Mouse (Mus musculus) midbrain, postnatal 0 days (tissue): Measurements from ENCODE around the gene Adgrg5. TPM values are rescaled to one million over a fixed set of nuclear protein-coding genes. Genes with fewer than 3 reads are reported as not detected.

Source experiments
- ATAC-seq: fragments of 200-750 bp; cut with Nextera tagmentation; 2 replicates; pipeline ENCODE4 v1.8.0; 2017; ENCODE audit warnings: moderate number of reproducible peaks, mild to moderate bottlenecking, moderate TSS enrichment, moderate library complexity; ENCODE audit not compliant: low FRiP score
- DNase-seq: peaks from one replicate; pipeline ENCODE4 v3.0.0-alpha.2; 2015; ENCODE audit warnings: low spot score
- H3K27ac ChIP-seq: fragments of 300-500 bp; sonication (generic); 2 replicates; pipeline ENCODE4 v1.5.1; 2014; ENCODE audit warnings: low read depth, mild to moderate bottlenecking, low read length, mixed read lengths
- H3K27me3 ChIP-seq: fragments of 300-500 bp; sonication (generic); 2 replicates; pipeline ENCODE4 v1.6.1; 2014; ENCODE audit warnings: low read length, control low read depth, mixed read lengths; ENCODE audit not compliant: insufficient read depth
- H3K36me3 ChIP-seq: fragments of 300-500 bp; sonication (generic); 2 replicates; pipeline ENCODE4 v1.6.1; 2014; ENCODE audit warnings: low read length, control low read depth, mixed read lengths; ENCODE audit not compliant: insufficient read depth
- H3K4me1 ChIP-seq: fragments of 300-500 bp; sonication (generic); 2 replicates; pipeline ENCODE4 v1.6.1; 2014; ENCODE audit warnings: mild to moderate bottlenecking, control low read depth, antibody characterized with exemption, low read length, mixed read lengths; ENCODE audit not compliant: insufficient read depth
- H3K4me2 ChIP-seq: fragments of 300-500 bp; sonication (generic); 2 replicates; pipeline ENCODE4 v1.6.1; 2014; ENCODE audit warnings: low read depth, mild to moderate bottlenecking, low read length, mixed read lengths; ENCODE audit not compliant: poor library complexity, severe bottlenecking
- H3K4me3 ChIP-seq: fragments of 300-500 bp; sonication (generic); 2 replicates; pipeline ENCODE4 v1.5.1; 2014; ENCODE audit warnings: low read depth, mild to moderate bottlenecking, low read length, moderate library complexity
- H3K9ac ChIP-seq: fragments of 300-500 bp; sonication (generic); replicated peaks from 2 replicates; pipeline ENCODE4 v1.6.1; 2014; ENCODE audit warnings: mild to moderate bottlenecking, low read length, moderate library complexity, mixed read lengths; ENCODE audit not compliant: poor library complexity, severe bottlenecking
- H3K9me3 ChIP-seq: fragments of 300-500 bp; sonication (generic); 2 replicates; pipeline ENCODE4 v1.6.1; 2016; ENCODE audit warnings: low read length, control low read depth
- CTCF ChIP-seq: IDR thresholded peaks from 2 replicates; pipeline ENCODE4 v1.5.1; 2016; ENCODE audit warnings: antibody characterized with exemption, mild to moderate bottlenecking
- WGBS: fragments of 180-500 bp; shearing (Covaris S2); extraction: QIAGEN DNeasy Blood & Tissue Kit; methylation state at CpG from one replicate; pipeline ENCODE4 v1.1.7; 2014; 5-methylcytosine and 5-hydroxymethylcytosine counted together
- polyA plus RNA-seq: library from polyadenylated mRNA; unstranded; fragments of >200 nt; fragmentation: Nextera tagmentation; extraction: Ambion mirVana; gene quantifications from 2 replicates; pipeline ENCODE4 v1.2.1, GENCODE M21; 2015
- total RNA-seq: library from RNA; depleted of rRNA; stranded (reverse); fragments of >200 nt; gene quantifications from 2 replicates; pipeline ENCODE4 v1.2.3, GENCODE M21; 2014

The Adgrg5 gene
- total and polyA plus RNA-seq, 2 experiments from 2014 or later: 0.17 TPM; not detected in 1

GRCm38 (mm10) chr8:94945185-94945584 lies 21.7 kb downstream of the Adgrg5 start:
- 54% methylated on average over 6 of the region's 6 CpGs for WGBS
- no peaks in the 10 kb centered on the region for H3K9me3 ChIP-seq
- H3K4me1 ChIP-seq: no peaks in the 10 kb centered on the region
- no peak overlapping the region for H3K9ac ChIP-seq
- H3K4me2 ChIP-seq: no peak overlapping the region
- no peak overlapping the region for H3K27ac ChIP-seq
- DNase-seq (peak; percentile 10), ATAC-seq (no peak)
- H3K4me3 ChIP-seq: no peak overlapping the region
- H3K36me3 ChIP-seq: no peaks in the 10 kb centered on the region
- H3K27me3 ChIP-seq: no peaks in the 10 kb centered on the region; the same call in 1 of the 2 replicates
- TF ChIP-seq CTCF: no peak

- no peak for DNase-seq
- no peaks in the 10 kb centered on the region for H3K36me3 ChIP-seq
- H3K27ac ChIP-seq: no peak overlapping the region
- H3K27me3 ChIP-seq: no peaks in the 10 kb centered on the region
- no peak overlapping the region for H3K9ac ChIP-seq
- H3K4me2 ChIP-seq: no peak overlapping the region
- TF ChIP-seq CTCF: no peak
- H3K9me3 ChIP-seq: no peaks in the 10 kb centered on the region
- ATAC-seq: no peak
- H3K4me1 ChIP-seq: no peaks in the 10 kb centered on the region
- no peak overlapping the region for H3K4me3 ChIP-seq
- 77% methylated on average over 4 of the region's 4 CpGs for WGBS
These were observed 24.9 kb downstream of the Adgrg5 start for GRCm38 (mm10) chr8:94948421-94948820.

GRCm38 (mm10) chr8:94949010-94949409 lies 25.5 kb downstream of the Adgrg5 start:
- Histone ChIP-seq H3K36me3 (no peaks in the 10 kb centered on the region), H3K27me3 (no peaks in the 10 kb centered on the region), H3K4me2 (no peak overlapping the region), H3K27ac (no peak overlapping the region), H3K9me3 (no peaks in the 10 kb centered on the region), H3K4me1 (no peaks in the 10 kb centered on the region), H3K9ac (no peak overlapping the region), H3K4me3 (no peak overlapping the region)
- DNase-seq (no peak), ATAC-seq (no peak)
- TF ChIP-seq CTCF: peak; percentile 44; the same call in 1 of the 2 replicates
- 75% methylated on average over 4 of the region's 4 CpGs for WGBS

- H3K27ac ChIP-seq: no peak overlapping the region
These were observed 26.6 kb downstream of the Adgrg5 start for GRCm38 (mm10) chr8:94950046-94950445.

GRCm38 (mm10) chr8:94950458-94950857 lies 27.0 kb downstream of the Adgrg5 start:
- no peak for DNase-seq

More at GRCm38 (mm10) chr8:94950046-94950445, 26.6 kb downstream of the Adgrg5 start:
- DNase-seq (peak; percentile 87), ATAC-seq (peak; percentile 69; the same call in 1 of the 2 replicates)
- TF ChIP-seq CTCF: peak; percentile 99
- Histone ChIP-seq H3K27me3 (no peaks in the 10 kb centered on the region), H3K9ac (no peak overlapping the region), H3K4me1 (no peaks in the 10 kb centered on the region), H3K9me3 (no peaks in the 10 kb centered on the region), H3K4me2 (no peak overlapping the region), H3K36me3 (no peaks in the 10 kb centered on the region), H3K4me3 (no peak overlapping the region)
- WGBS: 20% methylated on average over 4 of the region's 4 CpGs

GRCm38 (mm10) chr8:94952086-94952485 lies 28.6 kb downstream of the Adgrg5 start:
- H3K4me2 ChIP-seq: no peak overlapping the region
- H3K9me3 ChIP-seq: no peaks in the 10 kb centered on the region
- no peak for ATAC-seq
- H3K27me3 ChIP-seq: no peaks in the 10 kb centered on the region
- no peak overlapping the region for H3K4me3 ChIP-seq
- 78% methylated on average over 5 of the region's 5 CpGs for WGBS
- no peak for TF ChIP-seq CTCF
- no peak overlapping the region for H3K27ac ChIP-seq
- no peak for DNase-seq
- no peaks in the 10 kb centered on the region for H3K36me3 ChIP-seq
- no peak overlapping the region for H3K9ac ChIP-seq
- no peaks in the 10 kb centered on the region for H3K4me1 ChIP-seq

More at GRCm38 (mm10) chr8:94950458-94950857, 27.0 kb downstream of the Adgrg5 start:
- H3K9me3 ChIP-seq: no peaks in the 10 kb centered on the region
- no peak overlapping the region for H3K27ac ChIP-seq
- no peak for TF ChIP-seq CTCF
- no peak overlapping the region for H3K4me2 ChIP-seq
- WGBS: 75% methylated on average over 5 of the region's 5 CpGs
- H3K4me1 ChIP-seq: no peaks in the 10 kb centered on the region
- 0 out of 2 replicates have a peak, but pooled peaks have one; percentile 36 for ATAC-seq
- H3K9ac ChIP-seq: 0 out of 2 replicates have a peak overlapping the region, but pooled peaks have one; percentile 24
- no peaks in the 10 kb centered on the region for H3K36me3 ChIP-seq
- no peaks in the 10 kb centered on the region for H3K27me3 ChIP-seq
- no peak overlapping the region for H3K4me3 ChIP-seq
